Mouse (Mus musculus): ENCODE measurements at regions not wholly inside any gene's neighbourhood (a gene's known extent, or its start where the extent isn't known, plus 50 kb on each side); places are given as distances from the start of the nearest gene placed in this dataset.

DNA sequence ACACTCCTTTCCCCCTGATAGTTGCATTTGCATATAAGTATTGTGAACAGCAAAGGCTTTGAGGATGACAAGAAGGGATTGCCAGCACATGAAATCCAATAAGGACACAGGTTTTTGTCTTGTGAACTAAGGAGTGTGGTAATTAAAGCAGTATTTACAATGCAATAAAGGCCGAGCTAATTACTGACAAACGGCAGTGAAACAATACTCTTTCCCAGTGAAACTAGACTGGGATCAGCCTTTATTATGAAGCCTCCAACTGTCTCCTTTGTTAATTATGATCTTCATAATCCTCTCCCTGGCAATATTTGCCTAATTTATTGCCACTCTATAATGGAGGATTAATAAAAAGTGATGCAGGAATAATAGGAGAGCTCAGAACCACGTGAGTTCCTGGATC lies 704.2 kb upstream of the Api5 start:
- DNase-seq: no peak

DNA sequence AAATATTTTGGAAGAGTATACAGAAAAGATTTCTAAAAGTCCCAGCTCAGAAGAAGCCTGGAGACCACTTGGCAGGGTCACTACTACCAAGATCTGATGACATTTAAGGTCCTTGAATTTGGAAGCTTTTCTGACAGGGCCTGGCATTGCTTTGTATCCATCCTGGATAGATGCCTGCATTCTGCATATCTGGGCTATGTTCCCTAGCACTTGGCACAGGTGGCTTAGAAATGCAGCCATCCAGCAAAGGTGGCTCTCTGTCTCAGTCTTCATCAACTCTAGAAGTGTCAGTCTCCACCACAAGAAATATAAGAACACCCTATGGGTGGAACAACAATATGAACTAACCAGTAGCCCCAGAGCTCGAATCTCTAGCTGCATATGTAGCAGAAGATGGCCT lies 702.2 kb upstream of the Api5 start:
- no peak for DNase-seq

DNA sequence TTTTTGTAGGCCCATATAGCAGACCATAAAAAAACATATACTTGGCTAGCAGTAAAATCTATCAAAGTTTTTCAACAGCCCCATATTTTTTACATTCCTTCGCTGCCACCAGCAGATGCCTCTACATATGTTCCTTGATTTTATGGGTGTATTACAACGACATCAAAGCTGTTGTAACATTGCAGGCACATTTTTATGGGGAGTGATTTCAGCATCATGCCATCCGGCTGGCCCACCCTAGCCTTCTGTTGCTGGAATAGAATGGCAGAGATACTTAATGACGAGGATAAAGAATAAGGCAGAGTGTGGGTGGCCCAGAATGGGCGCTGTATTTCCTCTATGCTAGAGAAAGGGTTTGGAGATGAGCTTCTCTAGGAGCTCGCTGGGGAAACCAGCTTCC lies 698.7 kb upstream of the Api5 start:
- peak; percentile 83 for DNase-seq

DNA sequence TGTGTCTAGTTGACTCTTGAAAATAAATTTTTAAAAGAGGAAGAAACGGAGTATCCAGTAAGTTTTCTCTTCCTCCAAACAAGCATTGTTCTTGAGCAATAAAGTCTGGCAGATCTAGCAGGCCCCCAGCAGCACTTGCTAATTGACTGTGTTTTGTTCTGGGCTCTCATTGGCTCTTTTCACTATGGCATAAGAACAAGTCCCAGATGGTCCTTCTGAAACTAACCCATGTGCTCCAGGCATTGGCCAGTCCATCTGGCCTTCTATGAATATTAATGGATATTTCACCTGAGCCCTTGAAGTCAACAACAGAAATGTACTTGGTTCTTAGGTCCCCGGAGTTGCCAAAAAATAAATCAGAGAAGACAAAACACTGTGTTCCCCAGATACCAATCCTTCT lies 693.2 kb upstream of the Api5 start:
- no peak for DNase-seq

DNA sequence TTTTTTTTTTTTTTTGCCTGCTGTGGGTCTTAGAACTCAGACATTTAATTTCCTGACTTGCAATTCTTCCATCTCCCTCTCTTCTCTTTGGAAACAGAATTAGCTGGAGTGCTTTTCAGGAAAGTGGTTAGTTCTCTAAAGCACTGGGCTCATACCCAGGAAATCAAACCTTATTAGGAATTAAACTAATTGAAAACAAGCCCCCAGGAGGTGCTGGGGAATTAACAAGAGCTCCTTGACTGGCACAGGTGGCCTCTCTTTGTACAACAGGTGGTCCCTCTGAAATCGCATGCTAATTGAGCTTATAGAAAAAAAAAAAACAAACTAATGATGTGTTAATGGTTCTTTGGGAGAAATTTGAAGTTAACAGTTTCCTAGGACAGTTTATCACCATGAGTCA lies 690.8 kb upstream of the Api5 start:
- no peak for DNase-seq

DNA sequence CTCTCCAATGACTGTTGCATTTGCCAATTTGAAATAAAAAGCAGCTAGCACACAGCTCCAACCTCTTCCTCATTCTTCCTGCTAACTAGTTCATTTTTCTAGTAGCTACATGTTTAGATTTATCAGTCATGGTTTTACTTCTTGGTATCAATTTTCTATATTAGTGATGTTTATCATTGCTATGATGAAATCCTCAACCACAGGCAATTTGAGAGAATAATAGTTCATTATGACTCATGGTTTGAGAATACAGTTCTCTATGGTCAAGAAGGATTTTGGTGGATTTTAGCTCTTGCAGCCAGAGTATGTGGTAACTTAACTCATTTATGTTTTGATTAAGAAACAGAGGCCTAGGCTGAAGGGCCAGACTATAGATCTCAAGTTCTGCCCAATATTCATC lies 681.6 kb upstream of the Api5 start:
- no peak for DNase-seq

DNA sequence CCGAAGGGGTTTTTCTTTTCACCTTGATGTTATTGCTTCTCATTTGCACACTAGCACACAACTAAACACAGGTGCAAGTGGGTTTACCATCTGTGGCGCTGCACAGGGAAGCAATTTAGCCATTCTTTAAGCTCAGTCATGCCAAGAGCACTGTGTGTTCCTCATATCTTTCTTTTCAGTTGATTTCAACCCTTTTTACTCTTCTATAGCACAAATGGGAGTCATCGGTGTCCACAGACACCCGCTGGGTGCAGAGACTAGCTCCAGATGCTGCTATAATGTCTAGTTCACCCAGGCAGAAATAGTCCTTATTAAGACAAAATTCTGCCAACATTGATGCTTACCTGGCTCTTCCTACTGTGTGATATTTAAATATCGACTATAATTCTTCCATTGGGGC lies 659.1 kb upstream of the Api5 start:
- no peak for DNase-seq

DNA sequence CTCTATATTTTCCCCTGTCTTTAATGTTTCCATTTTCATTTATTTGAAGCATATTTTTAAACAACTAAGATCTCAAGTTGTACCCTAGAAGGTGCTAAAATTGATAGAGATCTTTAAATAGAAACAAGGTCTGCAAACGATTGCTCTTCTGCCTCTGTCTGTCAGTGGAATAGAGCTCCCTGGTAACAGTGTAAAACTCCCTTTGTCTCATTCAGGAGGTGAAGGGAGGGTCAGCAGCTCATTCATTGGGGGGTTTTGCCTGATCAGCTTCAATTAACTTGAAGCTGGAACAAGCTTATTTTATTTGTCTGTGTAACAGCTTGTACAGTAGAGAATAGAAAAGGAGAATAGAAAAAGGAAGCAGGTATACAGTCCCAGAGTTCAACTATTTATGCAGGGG lies 616.7 kb upstream of the Api5 start:
- no peak for DNase-seq

DNA sequence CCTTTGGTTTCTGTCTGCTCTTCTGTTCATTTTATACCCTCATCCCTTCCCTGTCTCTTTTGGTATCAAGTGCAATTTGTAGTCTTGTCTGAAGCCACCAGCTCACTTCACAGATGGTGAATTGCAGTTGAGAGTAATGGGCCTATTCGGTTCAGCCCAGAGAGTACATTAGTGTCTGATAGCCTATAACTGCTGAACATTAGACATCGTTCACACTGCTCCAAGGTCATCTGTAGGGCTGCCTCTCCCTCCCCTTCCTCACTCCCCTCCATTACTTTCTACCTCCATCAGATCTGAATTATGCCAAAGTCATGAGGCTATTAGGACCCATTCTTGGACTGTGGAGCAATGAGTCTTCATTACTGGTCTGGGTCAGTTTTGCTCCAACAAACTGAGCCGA lies 615.9 kb upstream of the Api5 start:
- DNase-seq: no peak

All from layer of hippocampus, adult 9-11 months (tissue).